Mouse (Mus musculus): ENCODE measurements around the gene H2-D1.
"Not testable (repeated sequence)": the region's sequence is repeated elsewhere in the genome, so short reads cannot be mapped to it uniquely, and the experiment has no call there.

H2-D1 gene

DNA sequence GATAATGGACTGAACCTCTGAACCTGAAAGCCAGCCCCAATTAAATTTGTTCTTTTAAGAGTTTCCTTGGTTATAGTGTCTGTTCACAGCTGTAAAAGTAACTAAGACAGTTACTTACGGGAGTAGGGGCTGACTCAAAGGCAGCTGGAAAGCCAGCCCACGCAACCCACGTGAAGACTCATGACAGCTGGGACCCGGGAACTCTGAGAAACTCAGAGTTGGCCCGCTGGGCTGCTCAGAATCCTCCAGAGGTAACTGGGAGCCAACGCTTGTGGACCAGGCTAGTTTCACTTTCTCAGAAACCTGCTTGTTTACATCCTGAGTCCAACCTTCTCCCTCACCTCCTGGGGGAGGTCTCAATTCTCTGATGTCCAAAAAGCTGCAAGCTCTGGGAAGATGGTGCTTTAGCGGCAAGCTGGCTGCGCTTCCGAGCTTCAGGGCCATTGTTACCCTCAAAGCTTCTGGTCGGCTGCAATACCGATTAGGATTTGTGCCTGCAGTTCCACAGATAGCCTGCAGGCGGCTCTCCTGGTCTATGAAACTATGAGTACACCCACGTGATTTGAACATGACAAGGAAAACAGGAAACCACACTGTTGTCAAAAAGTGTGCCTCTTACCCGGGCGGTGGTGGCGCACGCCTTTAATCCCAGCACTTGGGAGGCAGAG is 4.6 kb upstream of the H2-D1 start:
- peak; percentile 95 to 98 for DNase-seq

DNA sequence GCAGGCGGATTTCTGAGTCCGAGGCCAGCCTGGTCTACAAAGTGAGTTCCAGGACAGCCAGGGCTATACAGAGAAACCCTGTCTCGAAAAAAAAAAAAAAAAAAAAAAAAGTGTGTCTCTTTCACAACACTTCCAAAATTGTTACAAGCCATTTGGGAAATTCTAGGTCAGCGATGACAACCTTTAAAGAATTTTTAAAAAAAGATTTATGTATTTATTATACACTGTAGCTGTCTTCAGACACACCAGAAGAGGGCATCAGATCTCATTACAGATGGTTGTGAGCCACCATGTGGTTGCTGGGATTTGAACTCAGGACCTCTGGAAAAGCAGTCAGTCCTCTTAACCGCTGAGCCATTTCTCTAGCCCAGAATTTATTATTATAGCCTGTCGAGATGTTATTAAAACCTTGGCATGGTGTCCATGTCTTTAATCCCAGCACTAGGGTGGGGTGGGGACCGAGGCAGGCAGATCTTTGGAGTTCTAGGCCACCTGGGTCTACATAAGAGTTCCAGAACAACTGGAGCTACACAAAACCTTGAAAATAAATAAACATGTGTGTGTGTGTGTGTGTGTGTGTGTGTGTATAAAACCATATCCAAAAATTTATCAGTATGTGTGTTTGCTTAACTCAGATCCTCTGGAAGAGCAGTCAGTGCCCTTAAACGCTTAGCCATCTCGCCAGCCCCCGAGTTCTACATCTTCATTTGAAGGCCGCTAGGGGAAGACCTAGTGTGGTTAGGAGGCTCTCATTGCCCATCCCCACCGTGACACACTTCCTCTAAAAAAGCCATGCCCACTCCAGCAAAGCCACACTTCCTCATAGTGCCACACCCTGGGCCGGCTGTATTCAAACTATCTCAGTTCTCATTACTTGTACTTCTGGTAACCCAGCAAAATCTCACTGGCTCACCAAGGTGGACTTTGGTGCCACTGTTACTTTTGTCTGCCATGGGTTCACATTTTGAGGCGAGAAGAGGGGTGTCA is 3.7 kb upstream of the H2-D1 start:
- DNase-seq, result peak; percentile 75 to 84

DNA sequence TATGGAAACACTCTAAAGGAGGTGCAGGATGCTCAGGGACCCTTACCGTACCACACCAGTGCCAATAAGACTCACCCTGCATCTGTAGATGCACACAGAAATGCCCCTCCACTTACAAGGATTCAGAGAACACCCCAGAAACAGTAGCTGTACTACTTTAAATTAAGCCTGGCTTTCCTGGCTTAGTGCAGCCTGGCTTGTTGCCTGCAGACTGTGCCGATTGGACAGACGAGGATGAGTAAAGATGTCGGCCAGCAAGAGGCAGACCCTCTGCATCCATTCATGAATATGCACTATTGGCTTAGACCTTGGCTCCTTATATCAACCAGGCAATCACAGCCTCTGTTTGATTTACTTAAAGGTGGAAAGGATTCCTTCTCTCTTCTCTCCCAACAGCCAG is 2.9 kb upstream of the H2-D1 start:
- DNase-seq, result no peak

DNA sequence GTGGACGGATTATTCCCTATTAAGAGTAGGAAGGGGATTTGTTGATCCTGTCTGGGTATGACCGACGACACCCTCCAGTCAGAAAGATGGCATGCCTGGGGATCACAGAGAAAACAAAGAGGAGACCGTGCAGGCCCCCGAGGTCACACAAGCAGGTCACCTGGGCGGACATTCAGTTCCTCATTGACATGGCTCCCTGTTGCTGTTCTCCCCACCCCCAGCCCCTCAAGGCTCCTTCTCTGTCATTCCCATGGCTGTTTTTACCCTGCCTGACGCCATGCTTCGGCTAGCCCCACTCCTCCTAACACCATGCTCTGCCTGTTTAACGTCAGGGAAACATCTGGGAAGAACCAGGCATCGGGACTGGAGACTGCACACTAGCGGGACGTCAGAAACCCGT is 879 bp upstream of the H2-D1 start:
- no peak for DNase-seq

DNA sequence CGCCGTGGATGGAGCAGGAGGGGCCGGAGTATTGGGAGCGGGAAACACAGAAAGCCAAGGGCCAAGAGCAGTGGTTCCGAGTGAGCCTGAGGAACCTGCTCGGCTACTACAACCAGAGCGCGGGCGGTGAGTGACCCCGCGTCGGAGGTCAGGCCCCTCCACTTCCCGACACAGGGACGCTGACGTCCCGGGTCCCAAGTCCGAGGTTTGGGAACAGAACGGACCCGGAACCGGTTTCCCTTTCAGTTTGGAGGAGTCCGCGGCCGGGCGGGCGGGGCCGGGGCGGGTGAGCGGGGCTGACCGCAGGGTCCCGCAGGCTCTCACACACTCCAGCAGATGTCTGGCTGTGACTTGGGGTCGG is 973 bp downstream of the H2-D1 start:
- DNase-seq, result no peak

DNA sequence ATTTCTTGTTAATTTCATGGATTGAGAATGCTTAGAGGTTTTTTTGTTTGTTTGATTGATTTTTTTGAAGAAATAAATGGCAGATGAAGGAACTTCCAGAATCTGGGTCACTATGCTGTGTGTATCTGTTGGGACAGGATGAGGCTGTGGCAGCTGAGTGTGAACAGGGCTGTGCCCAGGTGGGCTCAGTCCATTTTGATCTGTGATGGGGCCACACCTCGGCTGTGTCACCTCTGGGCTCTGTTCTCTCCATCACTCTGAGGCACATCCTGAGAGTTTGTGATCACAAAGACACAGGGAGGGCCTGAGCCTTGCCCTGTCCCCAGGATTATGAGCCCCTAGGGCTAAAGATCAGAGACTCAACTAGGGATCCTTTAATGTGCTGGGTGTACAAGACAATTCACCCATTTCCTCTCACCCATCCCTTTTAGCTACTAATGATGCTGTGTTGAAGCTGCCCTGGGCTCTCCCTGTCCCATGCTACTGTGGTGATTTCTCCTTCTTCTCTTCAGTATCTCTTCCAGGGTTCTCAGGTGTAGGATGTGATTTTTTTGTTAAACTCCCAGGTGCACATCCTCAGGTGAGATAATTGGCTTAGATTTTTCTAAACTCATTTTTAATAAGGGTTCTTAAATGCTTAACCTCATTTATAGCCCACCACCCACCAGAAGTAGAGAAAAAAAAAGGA is 5.0 kb downstream of the H2-D1 start:
- DNase-seq, result no peak

DNA sequence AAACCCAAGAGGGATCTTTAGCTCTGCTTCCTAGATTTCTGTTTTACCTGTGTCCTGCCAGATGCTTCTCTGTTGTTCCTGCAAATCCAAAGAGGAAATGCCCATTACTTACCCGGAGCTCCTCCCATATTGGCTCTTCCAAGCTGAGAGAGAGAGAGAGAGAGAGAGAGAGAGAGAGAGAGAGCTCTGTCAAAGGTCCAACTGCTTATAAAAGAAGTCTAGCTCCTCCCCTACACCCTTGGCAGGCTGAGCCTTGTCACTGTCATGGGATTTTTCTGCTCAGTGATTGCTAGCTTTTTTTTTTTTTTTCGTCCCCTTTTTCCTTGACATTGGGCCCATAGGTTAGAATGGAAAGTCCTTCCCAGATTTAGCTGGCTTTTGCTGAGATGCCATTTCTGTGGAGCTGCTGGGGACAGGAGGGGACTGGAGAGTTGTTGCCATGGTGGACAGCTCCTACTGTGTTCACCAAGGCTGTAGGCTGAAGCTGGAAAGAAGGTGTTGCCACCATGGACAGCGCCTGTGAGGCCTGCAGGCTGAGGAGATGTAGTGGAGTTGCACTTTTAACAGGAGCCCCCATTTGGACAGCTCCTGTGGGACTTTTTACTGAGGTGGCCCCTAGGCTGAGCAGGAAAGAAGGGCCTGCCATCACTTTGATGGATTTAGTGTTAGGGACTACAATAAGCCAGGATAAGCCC is 7.3 kb downstream of the H2-D1 start:
- peak in 1 of 2 experiments; percentile 51 for DNase-seq

DNA sequence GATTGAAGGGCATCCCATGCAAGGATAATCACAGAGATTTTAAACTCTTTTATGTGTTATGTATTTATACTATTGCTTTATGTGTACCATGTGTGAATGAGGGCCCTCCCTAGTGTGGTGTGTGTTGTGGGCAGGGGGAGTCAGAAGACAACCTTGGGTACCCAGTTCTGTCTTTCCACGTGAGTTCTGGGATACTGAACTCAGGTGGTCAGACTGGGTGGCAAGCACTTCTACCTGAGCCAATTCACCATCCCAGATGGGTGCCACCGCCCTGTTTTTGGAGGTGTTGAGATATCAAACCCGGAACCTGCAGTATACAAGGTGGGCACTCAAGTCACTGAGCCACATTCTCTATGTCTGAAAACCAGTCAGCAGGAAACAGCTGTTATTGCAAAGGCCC is 9.7 kb downstream of the H2-D1 start:
- DNase-seq, result no peak

DNA sequence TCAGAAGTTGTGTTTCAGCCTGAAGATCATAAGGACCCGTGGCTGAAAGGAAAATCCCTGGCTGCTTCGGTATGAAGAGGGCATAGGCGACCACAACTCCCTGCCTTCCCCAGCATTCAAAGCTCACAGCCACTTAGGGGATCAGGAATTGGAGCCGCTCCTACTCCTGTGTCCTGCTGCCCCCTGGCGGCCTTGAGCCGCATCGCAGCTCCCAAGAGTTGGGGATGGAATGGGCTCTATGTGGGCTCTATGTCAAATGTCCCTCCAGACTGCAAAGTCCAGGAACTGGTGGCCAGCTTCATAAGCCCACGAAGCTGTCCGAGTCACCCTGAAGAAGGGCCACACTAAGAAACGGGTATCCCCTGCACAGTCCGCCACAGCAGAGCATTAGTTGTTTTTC is 12.2 kb downstream of the H2-D1 start:
- DNase-seq, result peak; percentile 76 to 96

DNA sequence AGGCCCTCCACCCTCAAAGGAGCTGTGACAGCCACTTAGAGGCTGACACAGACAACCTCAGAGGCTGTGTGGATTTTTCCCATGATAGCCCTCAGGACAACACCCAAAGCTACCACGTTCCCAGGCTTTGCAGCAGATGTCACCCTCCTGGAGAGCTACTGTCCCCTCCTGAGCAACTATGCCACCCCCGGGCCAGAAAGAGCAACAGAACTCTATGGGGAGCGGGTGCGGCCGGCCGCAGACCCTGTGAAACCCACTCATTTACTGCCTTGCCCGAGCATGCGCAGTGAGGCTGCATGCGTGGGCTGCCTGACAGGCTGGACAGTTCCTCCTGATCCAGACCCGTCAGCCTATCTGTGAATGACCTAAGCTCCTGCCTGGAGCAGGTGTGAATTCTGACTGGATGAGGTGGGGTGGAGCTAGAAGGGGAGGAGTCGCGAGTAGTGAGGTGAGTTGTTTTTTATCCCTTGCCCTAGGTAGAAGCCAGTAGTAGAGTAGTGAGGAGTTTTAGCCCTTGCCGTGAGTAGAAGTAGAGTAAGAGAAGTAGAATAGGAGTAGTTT is 13.9 kb downstream of the H2-D1 start:
- no peak for DNase-seq

DNA sequence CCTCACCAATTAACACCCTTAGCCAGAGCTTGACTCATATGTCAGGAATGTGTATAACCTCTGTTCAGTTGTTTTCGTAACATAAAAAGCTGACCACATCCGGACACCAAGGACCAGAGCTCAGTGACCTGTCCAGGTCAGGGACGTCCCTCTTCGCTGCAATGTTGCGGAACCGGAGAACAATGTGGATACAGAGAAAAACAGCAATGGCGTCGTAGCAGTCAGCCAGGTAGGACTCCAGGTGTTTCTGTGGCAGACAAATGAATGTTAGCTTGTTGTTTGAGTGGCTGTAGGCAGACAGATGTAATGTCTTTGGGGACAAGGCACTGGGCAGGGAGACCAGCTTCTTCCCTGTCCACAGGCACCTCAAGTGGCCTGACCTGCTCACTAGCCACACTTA is 15.5 kb downstream of the H2-D1 start:
- DNase-seq, result no peak

DNA sequence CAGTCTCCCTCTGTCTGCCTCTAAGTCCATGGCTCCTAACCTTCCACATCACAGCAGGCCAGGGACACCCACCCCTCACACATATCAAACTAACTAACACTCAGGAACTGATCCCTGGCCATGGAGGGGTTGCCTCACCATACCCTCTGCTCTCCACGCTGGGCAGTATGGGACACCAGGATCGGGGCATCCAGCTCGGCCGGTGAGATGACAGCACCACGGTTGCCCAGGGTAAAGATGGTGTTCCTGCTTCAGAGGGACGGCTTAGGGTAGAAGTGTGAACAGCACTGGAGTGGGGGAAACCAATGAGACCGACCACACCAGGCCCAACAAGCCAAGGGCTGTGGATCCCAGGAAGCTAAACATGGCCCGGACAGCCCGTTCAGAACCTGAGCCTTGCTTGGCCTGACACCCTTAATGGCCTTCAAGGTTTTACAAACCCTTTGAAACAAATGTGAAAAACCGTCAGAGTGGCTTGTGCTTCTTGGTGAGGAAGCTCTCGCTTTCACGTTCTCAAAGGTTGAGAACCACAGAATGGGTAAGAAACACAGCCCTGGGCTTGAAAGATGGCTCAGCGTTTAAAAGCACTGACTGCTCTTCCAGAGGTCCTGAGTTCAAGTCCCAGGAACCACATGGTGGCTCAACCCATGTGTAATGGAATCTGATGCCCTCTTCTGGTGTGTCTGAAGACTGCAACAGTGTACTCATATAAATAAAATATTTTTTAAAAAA is 16.6 kb downstream of the H2-D1 start:
- DNase-seq, result no peak

DNA sequence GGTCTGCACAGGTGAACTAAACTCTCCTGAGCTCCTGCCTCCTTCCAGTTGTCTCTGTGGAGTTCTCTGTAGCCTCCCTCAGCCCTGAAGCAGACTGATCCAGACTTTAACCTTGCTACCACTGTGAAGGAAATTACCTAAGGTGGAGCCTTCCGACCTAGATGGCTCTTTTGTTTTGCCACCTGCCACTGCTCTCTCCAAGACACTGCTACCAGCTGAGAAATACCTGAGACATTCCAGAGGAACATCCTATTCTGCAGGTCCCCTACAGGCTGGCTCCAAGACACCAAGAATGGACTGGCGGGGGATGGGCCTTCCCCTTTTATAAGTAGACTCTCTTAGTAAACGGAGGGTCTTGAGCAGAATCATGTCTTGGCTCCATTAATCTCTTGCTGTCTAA is 17.7 kb downstream of the H2-D1 start:
- no peak for DNase-seq

DNA sequence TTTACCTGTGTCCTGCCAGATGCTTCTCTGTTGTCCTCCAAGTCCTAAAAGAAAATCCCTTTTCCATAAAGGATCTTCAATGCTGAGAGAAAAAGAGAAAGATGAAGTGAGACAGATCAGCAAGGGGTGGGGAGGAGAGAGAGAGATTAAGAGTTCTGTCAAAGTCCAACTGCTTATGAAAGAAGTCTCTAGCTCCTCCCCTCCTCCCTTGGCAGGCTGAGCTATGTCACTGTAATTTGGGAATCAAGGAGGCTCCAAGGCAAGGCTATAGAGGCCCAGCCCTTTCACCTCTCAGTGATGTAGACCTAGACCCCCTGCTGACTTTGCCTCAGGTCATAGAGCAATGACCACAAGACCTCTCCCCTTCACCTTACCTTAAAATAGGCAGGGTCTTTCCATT is 22.9 kb downstream of the H2-D1 start:
- no peak for DNase-seq

DNA sequence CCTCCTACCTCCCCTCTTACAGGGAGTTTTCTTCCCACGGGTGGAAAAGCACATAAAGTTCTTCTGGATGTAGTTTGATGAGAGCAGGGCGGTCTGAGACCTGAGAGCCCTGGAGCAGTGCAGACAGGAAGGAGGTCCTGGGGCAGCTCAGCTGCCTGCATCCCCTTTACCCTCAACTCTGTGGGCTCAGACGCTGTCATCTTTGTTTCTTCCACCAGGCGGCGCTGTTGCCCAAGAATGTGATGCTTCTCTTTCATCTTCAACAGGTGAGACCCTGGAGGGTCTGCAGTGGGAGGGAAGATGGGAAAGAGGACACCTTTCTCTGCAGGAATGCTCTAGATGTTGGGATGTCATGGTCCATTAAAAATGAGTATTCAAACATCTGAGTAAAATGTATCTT is 33.3 kb downstream of the H2-D1 start:
- peak; percentile 55 to 84 for DNase-seq

DNA sequence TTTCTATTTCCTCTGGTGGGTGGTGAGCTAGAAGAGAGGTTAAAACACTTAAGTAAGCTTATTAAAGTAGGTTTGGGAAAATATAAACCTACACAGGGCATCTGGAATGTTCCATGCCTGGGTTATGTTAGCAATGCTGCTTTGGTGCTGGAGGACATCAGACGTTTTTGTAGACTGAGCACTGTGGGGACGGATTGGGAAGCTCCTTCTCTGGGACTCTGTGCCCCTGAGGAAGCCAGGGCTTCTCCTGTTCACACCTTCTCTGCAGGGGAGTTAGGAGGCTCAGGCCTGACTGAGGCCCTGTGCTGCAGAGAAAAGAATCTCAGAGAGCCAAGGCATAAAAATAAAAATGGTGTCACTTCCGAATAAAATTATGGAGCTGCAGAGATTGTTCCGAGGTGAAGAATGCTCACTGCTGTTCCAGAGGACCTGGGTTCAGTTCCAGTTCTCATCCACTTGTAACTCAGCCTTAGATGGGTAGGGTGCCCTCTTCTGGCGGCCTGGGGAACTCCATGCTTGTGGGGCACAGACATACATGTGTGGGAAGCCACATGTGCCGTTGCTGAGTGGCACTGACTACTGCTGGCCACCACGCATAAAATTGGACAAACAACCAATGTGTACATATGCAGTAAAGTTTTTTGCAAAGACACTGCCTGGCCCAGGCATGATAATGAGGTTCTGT is 37.9 kb downstream of the H2-D1 start:
- not testable (repeated sequence) for DNase-seq

DNA sequence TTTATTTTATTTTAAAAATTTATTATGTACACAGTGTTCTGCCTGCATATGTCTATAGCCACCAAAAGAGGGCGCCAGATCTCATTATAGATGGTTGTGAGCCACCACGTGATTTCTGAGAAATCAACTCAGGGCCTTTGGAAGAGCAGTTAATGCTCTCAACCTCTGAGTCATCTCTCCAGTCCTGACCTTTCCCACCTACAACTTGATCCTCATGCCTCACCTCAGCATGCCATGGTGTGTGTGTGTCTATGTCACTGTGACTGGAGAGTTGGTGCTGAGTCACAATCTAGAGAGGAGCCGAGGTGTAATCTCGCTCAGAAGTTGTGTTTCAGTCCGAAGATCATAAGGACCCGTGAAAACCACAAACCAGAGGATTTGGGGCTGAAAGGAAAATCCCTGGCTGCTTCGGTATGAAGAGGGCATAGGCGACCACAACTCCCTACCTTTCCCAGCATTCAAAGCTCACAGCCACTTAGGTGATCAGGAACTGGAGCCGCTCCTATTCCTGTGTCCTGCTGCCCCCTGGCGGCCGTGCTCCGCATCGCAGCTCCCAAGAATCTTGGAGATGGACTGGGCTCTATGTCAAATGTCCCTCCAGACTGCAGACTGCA is 39.2 kb downstream of the H2-D1 start:
- DNase-seq, result peak; percentile 81 to 99

DNA sequence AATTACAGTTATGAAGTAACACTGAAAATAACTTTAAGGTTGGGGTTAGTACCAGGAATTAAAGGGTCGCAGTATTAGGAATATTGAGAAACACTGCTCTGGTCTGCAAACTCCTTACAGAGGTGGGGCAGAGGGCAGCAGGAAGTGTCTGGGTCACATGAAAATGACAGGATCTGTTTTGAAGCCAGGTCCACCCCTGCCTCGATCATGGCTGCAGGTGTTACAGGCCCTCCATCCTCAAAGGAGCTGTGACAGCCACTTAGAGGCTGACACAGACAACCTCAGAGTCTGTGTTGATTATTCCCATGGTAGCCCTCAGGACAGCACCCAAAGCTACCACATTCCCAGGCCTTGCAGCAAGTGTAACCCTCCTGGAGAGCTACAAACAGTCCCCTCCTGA is 40.7 kb downstream of the H2-D1 start:
- DNase-seq, result no peak

DNA sequence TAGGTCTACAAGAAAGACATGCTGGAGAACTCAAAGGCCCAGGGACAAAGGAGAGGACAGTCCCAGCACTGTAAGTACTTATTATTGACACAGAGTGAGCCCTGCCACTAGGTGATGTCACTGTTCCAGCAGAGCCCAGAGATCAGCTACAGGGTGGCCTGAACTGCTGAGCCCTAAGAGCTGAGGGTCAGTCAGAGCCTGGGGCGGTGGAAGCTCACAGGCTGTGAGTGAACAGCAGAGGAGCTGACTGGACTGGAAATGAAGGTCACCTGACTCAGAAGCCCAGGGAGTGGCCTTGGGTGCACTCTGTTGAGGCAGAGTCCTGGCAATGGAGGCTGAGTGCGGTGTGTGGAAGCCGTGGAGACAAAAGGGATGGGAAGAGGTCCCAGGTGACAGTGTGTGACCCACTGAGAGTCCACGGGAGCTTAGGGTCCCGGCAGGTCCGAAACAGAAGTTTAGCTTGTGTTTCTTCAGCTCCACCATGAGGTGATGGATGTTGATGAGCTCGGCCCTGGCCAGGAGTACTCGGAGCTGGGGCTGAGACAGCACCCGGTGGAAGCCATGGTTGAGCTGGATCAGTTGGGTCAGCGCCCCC is 41.3 kb downstream of the H2-D1 start:
- no peak for DNase-seq

DNA sequence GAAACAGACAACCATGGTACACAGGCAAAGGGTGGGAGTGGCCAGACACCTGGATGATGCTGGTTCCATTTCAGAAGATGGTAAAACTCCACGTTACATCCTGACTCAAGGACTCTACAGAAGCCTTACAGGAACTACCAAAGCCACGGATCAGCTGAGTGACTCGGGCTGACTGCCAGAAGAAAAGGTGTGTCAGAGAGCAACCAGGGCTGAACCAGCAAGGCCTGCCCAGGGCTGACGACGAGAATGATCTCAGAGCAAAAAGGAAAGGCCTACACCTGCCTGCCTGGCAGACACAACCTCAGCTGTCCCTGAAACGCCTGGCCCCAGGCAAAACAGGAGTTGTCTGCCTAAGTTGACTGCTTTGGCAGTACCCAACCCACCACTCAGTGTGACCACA is 41.9 kb downstream of the H2-D1 start:
- DNase-seq, result no peak

Data from spleen, adult 18-20 months (tissue).